Mouse (Mus musculus): ENCODE results near the gene Olfm2. TPM values are rescaled to one million over a fixed set of nuclear protein-coding genes. Genes with fewer than 3 reads are reported as not detected.

The Olfm2 gene
- polyA plus RNA-seq, 1 experiment = 0.93 TPM

DNA sequence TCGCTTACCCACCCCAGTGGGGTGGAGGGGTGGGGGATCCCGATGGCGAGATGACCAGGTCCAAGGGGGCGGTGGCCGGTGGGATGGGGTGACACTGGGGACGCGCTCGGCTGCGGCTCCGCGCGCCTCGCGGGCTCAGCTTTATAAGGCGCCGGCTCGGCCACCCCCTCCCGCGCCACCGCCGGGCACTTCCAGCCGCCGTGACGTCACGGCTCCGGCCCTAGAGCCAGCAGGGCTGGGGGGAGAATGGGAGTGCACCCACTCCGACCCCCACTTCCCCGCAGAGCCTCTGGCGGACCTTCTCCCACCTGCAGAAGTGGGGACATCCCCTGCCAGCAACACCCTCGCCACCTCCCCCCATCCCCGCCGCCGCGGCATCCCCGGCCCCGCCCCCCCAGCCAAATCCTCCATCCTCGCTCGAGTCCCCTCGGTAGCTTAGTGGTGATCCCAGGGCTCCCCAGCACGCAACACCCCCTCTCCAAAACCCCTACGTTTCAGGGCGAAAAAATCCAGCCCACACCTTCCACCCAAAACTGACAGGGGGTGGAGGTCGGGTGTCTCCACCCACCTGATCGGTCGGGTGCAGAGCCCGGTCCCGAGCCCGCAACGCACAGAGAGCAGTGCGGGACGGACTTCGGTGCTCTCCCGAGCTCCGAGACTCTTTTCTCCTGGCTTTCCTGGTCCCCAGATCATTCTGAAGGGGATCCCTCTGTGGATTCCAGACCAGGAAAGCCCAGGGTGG is 19.1 kb downstream of the Olfm2 start:
- H3K36me3 ChIP-seq (ENCODE audit: control insufficient read depth, insufficient read depth, low read length) = no peaks in the 10 kb centered on the region
- WGBS = 3% methylated on average over 54 of the region's 54 CpGs
- H3K27me3 ChIP-seq (ENCODE audit: control insufficient read depth, insufficient read depth, low read length) = peaks cover 28% of the 10 kb centered on the region
- no peak overlapping the region for H3K27ac ChIP-seq (ENCODE audit: control insufficient read depth, insufficient read depth, low read length)
- peak overlapping the region; percentile 32; the same call in 1 of the 2 replicates for H3K4me3 ChIP-seq (ENCODE audit: control insufficient read depth, insufficient read depth, low read length)
- H3K4me1 ChIP-seq (replicated peaks; ENCODE audit: control insufficient read depth, insufficient read depth, low read length) = peaks cover 13% of the 10 kb centered on the region
- DNase-seq = no peak
- no peak for TF ChIP-seq CTCF (IDR thresholded peaks at IDR 0.05; ENCODE audit: borderline replicate concordance, control insufficient read depth, extremely low read depth, insufficient read depth, low read length, poor library complexity)
- TF ChIP-seq POLR2A (IDR thresholded peaks at IDR 0.05; ENCODE audit: control insufficient read depth, extremely low read depth, insufficient read depth, low read length, poor library complexity) = no peak

DNA sequence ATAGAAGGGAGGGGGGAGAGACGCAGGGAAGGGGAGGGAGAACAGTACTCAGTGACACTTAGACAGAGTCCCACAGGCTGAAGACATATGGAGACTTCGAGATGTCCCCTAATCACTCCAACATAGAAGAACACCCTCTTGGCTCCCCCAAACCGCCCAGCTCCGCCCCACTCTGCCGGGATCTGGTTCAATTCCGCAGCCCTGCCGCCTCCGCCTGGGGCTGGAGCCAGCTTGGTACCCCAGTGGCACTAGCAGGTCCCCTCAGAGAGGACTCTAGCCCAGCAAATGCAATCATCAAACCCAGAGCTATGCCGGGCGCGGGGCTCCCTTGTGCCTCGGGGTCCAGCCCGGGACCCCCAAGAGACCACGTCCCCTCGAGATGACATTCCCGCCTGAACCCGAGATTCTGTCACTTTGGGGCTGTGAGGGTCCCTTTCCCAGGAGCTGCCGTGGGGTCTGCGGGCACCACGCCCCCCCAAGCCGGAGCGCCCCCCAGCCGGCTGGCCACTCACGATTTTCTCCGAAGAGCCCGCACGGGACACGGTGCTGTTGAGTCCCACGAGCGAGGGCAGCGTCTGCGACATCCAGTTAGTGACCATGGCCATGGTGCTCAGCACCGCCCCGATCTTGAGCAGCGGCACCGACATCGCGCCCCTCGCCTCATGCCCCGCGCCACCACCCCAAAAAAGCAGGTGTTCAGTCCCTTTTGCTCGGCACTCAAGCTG is 19.9 kb downstream of the Olfm2 start:
- WGBS = 9% methylated on average over 42 of the region's 42 CpGs
- H3K27me3 ChIP-seq (ENCODE audit: control insufficient read depth, insufficient read depth, low read length) = peaks cover 28% of the 10 kb centered on the region
- no peaks in the 10 kb centered on the region for H3K36me3 ChIP-seq (ENCODE audit: control insufficient read depth, insufficient read depth, low read length)
- no peak overlapping the region for H3K27ac ChIP-seq (ENCODE audit: control insufficient read depth, insufficient read depth, low read length)
- H3K4me1 ChIP-seq (replicated peaks; ENCODE audit: control insufficient read depth, insufficient read depth, low read length) = peaks cover 13% of the 10 kb centered on the region
- TF ChIP-seq POLR2A (IDR thresholded peaks at IDR 0.05; ENCODE audit: control insufficient read depth, extremely low read depth, insufficient read depth, low read length, poor library complexity) = no peak
- TF ChIP-seq CTCF (IDR thresholded peaks at IDR 0.05; ENCODE audit: borderline replicate concordance, control insufficient read depth, extremely low read depth, insufficient read depth, low read length, poor library complexity) = peak; percentile 12; the same call in 1 of the 2 replicates
- no peak overlapping the region for H3K4me3 ChIP-seq (ENCODE audit: control insufficient read depth, insufficient read depth, low read length)
- no peak for DNase-seq

DNA sequence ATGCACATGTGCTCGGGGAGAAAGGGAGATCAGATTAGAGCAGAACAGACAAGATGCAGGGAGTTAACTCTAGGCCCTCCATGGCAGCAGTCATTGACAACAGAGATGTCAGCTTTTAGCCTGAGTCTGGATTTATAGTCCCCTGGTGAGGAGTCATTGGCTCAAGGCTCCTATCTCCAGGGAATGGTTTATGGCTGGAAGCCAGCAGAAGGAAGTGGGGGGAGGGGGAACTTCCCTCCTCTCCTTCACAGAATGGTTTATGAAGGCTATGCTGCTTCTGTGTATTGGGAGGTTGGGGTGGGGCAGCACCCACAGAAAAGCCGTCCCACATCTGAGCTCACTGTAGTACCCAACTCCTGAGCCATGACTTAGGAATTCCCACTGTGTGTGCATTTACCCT is 24.6 kb downstream of the Olfm2 start:
- Histone ChIP-seq H3K36me3 (ENCODE audit: control insufficient read depth, insufficient read depth, low read length) (no peaks in the 10 kb centered on the region), H3K27ac (ENCODE audit: control insufficient read depth, insufficient read depth, low read length) (no peak overlapping the region), H3K4me1 (replicated peaks; ENCODE audit: control insufficient read depth, insufficient read depth, low read length) (peaks cover 5% of the 10 kb centered on the region), H3K27me3 (ENCODE audit: control insufficient read depth, insufficient read depth, low read length) (peaks cover 6% of the 10 kb centered on the region), H3K4me3 (ENCODE audit: control insufficient read depth, insufficient read depth, low read length) (no peak overlapping the region)
- no peak for TF ChIP-seq POLR2A (IDR thresholded peaks at IDR 0.05; ENCODE audit: control insufficient read depth, extremely low read depth, insufficient read depth, low read length, poor library complexity)
- no peak for TF ChIP-seq CTCF (IDR thresholded peaks at IDR 0.05; ENCODE audit: borderline replicate concordance, control insufficient read depth, extremely low read depth, insufficient read depth, low read length, poor library complexity)
- no peak for DNase-seq
- WGBS = 36% methylated on average over 2 of the region's 2 CpGs

DNA sequence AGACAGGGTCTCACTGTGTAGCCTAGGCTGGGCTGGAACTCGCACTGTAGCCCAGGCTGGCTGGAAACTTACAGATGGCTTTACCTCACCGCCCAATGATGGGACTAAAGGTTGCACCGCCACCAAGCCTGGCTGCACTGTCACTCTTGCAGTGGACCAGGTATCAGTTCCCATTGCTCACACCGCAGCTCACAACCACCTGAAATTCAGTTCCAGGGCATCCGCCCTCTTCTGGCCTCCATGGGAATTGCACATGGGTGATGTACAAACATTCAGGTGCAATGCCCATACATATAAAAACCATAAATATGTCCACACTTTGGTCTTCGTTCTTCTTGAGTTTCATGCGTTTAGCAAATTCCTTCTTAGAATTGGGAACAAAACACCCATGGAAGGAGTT is 30.8 kb downstream of the Olfm2 start:
- H3K4me3 ChIP-seq (ENCODE audit: control insufficient read depth, insufficient read depth, low read length) = no peak overlapping the region
- WGBS = 82% methylated on average over 7 of the region's 7 CpGs
- H3K27me3 ChIP-seq (ENCODE audit: control insufficient read depth, insufficient read depth, low read length) = no peaks in the 10 kb centered on the region
- no peaks in the 10 kb centered on the region for H3K4me1 ChIP-seq (replicated peaks; ENCODE audit: control insufficient read depth, insufficient read depth, low read length)
- no peak overlapping the region for H3K27ac ChIP-seq (ENCODE audit: control insufficient read depth, insufficient read depth, low read length)
- TF ChIP-seq POLR2A (IDR thresholded peaks at IDR 0.05; ENCODE audit: control insufficient read depth, extremely low read depth, insufficient read depth, low read length, poor library complexity) = no peak
- peak; percentile 58; the same call in 1 of the 2 replicates for TF ChIP-seq CTCF (IDR thresholded peaks at IDR 0.05; ENCODE audit: borderline replicate concordance, control insufficient read depth, extremely low read depth, insufficient read depth, low read length, poor library complexity)
- DNase-seq = peak; percentile 30
- H3K36me3 ChIP-seq (ENCODE audit: control insufficient read depth, insufficient read depth, low read length) = no peaks in the 10 kb centered on the region

DNA sequence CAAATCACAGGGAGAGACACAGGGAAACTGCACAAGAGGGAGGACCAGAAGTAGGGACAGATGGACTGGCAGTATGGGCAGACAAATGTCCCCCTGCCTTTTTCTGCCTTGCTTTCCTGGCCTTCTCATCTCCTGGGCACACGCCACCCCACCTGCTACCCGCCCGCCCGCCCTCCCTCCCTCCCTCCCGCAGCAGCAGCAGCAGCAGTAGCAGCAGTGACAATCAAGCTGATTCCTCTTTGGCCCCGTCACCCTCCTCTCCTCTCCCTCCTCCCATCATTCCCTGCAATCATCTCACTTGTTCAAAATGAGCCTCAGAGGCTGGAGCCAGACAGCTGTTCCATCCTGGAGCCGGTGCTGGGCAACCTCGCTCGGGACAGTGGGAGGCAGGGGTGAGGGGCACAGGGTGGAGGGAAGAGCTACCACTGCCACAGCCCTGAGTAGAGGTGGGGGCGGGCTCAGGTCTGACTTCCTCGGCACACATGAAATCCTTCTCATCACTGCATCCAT is 32.6 kb downstream of the Olfm2 start:
- H3K36me3 ChIP-seq (ENCODE audit: control insufficient read depth, insufficient read depth, low read length) = no peaks in the 10 kb centered on the region
- H3K4me1 ChIP-seq (replicated peaks; ENCODE audit: control insufficient read depth, insufficient read depth, low read length) = no peaks in the 10 kb centered on the region
- TF ChIP-seq CTCF (IDR thresholded peaks at IDR 0.05; ENCODE audit: borderline replicate concordance, control insufficient read depth, extremely low read depth, insufficient read depth, low read length, poor library complexity) (no peak), POLR2A (IDR thresholded peaks at IDR 0.05; ENCODE audit: control insufficient read depth, extremely low read depth, insufficient read depth, low read length, poor library complexity) (no peak)
- WGBS = 50% methylated on average over 11 of the region's 11 CpGs
- H3K27me3 ChIP-seq (ENCODE audit: control insufficient read depth, insufficient read depth, low read length) = no peaks in the 10 kb centered on the region
- no peak for DNase-seq
- H3K4me3 ChIP-seq (ENCODE audit: control insufficient read depth, insufficient read depth, low read length) = no peak overlapping the region
- H3K27ac ChIP-seq (ENCODE audit: control insufficient read depth, insufficient read depth, low read length) = no peak overlapping the region

DNA sequence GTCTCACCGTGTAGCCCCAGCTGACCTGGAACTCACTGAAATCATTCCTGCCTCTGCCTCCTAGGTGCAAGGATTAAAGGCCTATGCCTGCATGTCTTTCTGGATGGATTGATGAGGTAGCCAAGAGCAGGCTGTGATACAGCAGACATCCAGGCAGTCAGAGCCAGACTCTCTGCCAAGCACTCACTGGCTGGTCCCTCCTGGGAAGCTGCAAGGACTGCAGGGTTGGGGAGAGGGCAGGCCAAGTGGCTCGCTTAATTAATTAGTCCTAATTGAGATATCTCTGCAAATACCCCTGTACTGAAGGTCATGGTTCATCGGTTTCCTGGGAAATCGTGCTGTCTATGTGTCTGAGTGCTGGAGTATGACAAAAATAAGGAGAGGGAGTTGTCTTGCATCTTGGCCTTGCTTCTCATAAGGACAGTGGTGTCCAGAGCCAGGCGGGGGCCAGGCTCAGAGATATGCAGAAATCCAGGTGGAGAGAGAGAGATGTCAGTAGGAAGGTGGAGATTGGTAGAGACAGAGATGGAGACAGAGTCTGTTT is 33.1 kb downstream of the Olfm2 start:
- Histone ChIP-seq H3K4me3 (ENCODE audit: control insufficient read depth, insufficient read depth, low read length) (no peak overlapping the region), H3K4me1 (replicated peaks; ENCODE audit: control insufficient read depth, insufficient read depth, low read length) (no peaks in the 10 kb centered on the region), H3K36me3 (ENCODE audit: control insufficient read depth, insufficient read depth, low read length) (no peaks in the 10 kb centered on the region), H3K27me3 (ENCODE audit: control insufficient read depth, insufficient read depth, low read length) (no peaks in the 10 kb centered on the region), H3K27ac (ENCODE audit: control insufficient read depth, insufficient read depth, low read length) (no peak overlapping the region)
- TF ChIP-seq CTCF (IDR thresholded peaks at IDR 0.05; ENCODE audit: borderline replicate concordance, control insufficient read depth, extremely low read depth, insufficient read depth, low read length, poor library complexity) = no peak
- no peak for TF ChIP-seq POLR2A (IDR thresholded peaks at IDR 0.05; ENCODE audit: control insufficient read depth, extremely low read depth, insufficient read depth, low read length, poor library complexity)
- no peak for DNase-seq
- 86% methylated on average over 5 of the region's 5 CpGs for WGBS

Data from thymus, adult 2 months (tissue).